Mouse (Mus musculus) hindbrain, postnatal 0 days (tissue): ENCODE results near the gene Ifnar1. TPM values are rescaled to one million over a fixed set of nuclear protein-coding genes. Genes with fewer than 3 reads are reported as not detected.
A peak's percentile ranks its signal among the peaks of the same experiment; 100 is the strongest.
"Not testable (repeated sequence)": the region's sequence is repeated elsewhere in the genome, so short reads cannot be mapped to it uniquely, and the experiment has no call there.

ENCODE experiments used
- ATAC-seq: fragments of 200-750 bp; cut with Nextera tagmentation; 2 replicates; pipeline ENCODE4 v1.8.0; 2017; ENCODE audit warnings: mild to moderate bottlenecking, moderate TSS enrichment, moderate library complexity
- DNase-seq: peaks from one replicate; pipeline ENCODE4 v3.0.0-alpha.2; 2015; ENCODE audit warnings: low spot score
- H3K27ac ChIP-seq: fragments of 300-500 bp; sonication (generic); 2 replicates; pipeline ENCODE4 v1.5.1; 2014; ENCODE audit warnings: mild to moderate bottlenecking
- H3K27me3 ChIP-seq: fragments of 300-500 bp; sonication (generic); 2 replicates; pipeline ENCODE4 v1.6.1; 2014; ENCODE audit warnings: low read length, mixed read lengths; ENCODE audit not compliant: insufficient read depth
- H3K36me3 ChIP-seq: fragments of 300-500 bp; sonication (generic); 2 replicates; pipeline ENCODE4 v1.6.1; 2014; ENCODE audit warnings: low read length, mixed read lengths; ENCODE audit not compliant: insufficient read depth
- H3K4me1 ChIP-seq: fragments of 300-500 bp; sonication (generic); 2 replicates; pipeline ENCODE4 v1.6.1; 2014; ENCODE audit warnings: antibody characterized with exemption, low read length, mixed read lengths; ENCODE audit not compliant: insufficient read depth
- H3K4me2 ChIP-seq: fragments of 300-500 bp; sonication (generic); 2 replicates; pipeline ENCODE4 v1.6.1; 2014; ENCODE audit warnings: low read depth, mild to moderate bottlenecking, low read length, moderate library complexity, mixed read lengths
- H3K4me3 ChIP-seq: fragments of 300-500 bp; sonication (generic); 2 replicates; pipeline ENCODE4 v1.5.1; 2014; ENCODE audit warnings: low read length
- H3K9ac ChIP-seq: fragments of 300-500 bp; sonication (generic); replicated peaks from 2 replicates; pipeline ENCODE4 v1.6.1; 2014; ENCODE audit warnings: mild to moderate bottlenecking, low read length, moderate library complexity, mixed read lengths
- H3K9me3 ChIP-seq: fragments of 300-500 bp; sonication (generic); 2 replicates; pipeline ENCODE4 v1.6.1; 2016; ENCODE audit warnings: low read length, mixed read lengths
- CTCF ChIP-seq: IDR thresholded peaks from 2 replicates; pipeline ENCODE4 v1.5.1; 2016; ENCODE audit warnings: antibody characterized with exemption, control low read depth, low read depth
- WGBS: fragments of 180-500 bp; shearing (Covaris S2); extraction: QIAGEN DNeasy Blood & Tissue Kit; methylation state at CpG from one replicate; pipeline ENCODE4 v1.1.7; 2014; 5-methylcytosine and 5-hydroxymethylcytosine counted together
- polyA plus RNA-seq: library from polyadenylated mRNA; unstranded; fragments of >200 nt; fragmentation: Nextera tagmentation; extraction: Ambion mirVana; gene quantifications from 2 replicates; pipeline ENCODE4 v1.2.1, GENCODE M21; 2015
- total RNA-seq: library from RNA; depleted of rRNA; stranded (reverse); fragments of >200 nt; gene quantifications from 2 replicates; pipeline ENCODE4 v1.2.3, GENCODE M21; 2014

Gene Ifnar1
- total and polyA plus RNA-seq, 2 experiments from 2014 or later: 34.1 to 53.1 TPM

DNA sequence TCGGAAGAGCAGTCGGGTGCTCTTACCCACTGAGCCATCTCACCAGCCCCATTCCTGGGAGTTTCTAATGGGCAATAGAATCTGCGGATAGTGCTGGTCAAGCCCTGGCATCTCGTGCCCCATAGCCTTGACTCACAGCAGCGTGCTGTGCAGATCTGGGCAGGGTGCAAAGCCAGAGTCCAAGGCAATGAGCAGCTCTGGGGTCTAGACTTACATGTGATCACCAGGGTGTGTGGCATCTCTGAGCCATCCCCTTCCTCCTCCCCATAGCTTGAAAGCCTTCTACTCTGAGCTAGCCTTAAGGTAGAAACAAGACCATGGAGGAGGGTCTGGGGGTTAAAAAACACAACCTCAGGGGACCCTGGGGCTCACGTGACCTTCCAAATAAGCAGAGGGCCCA, 41.2 kb downstream of the Ifnar1 start:
- H3K4me3 ChIP-seq: no peak overlapping the region
- H3K36me3 ChIP-seq: no peaks in the 10 kb centered on the region
- H3K9me3 ChIP-seq: no peaks in the 10 kb centered on the region
- 93% methylated on average over 6 of the region's 6 CpGs for WGBS
- H3K4me1 ChIP-seq: no peaks in the 10 kb centered on the region
- no peak overlapping the region for H3K9ac ChIP-seq
- DNase-seq (no peak), ATAC-seq (no peak)
- no peak for TF ChIP-seq CTCF
- H3K27ac ChIP-seq: no peak overlapping the region
- no peak overlapping the region for H3K4me2 ChIP-seq
- H3K27me3 ChIP-seq: no peaks in the 10 kb centered on the region

DNA sequence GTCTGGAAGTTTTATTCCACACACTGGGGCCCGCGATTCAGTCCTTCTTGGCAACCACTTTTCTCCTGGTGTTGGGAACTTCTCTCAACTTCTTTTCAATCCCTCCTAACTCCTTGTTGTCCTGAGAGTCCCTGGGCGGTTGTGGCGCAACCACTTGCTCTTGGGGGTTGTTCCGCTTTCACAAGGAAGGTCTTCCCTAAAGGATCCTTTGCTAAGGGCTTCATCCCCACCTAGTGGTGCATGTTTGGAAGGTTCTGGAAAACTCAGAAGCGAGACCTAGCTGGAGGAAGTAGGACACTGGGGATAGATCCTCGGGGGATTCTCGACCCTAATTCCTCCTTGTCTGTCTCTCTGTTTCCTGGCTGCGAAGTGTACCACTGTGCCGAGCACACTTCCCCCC, 42.0 kb downstream of the Ifnar1 start:
- TF ChIP-seq CTCF: peak; percentile 56
- H3K9ac ChIP-seq: no peak overlapping the region
- no peaks in the 10 kb centered on the region for H3K4me1 ChIP-seq
- H3K27ac ChIP-seq: no peak overlapping the region
- no peak overlapping the region for H3K4me3 ChIP-seq
- no peak overlapping the region for H3K4me2 ChIP-seq
- 75% methylated on average over 10 of the region's 10 CpGs for WGBS
- no peaks in the 10 kb centered on the region for H3K36me3 ChIP-seq
- DNase-seq (peak; percentile 45), ATAC-seq (no peak)
- H3K27me3 ChIP-seq: no peaks in the 10 kb centered on the region
- H3K9me3 ChIP-seq: no peaks in the 10 kb centered on the region

DNA sequence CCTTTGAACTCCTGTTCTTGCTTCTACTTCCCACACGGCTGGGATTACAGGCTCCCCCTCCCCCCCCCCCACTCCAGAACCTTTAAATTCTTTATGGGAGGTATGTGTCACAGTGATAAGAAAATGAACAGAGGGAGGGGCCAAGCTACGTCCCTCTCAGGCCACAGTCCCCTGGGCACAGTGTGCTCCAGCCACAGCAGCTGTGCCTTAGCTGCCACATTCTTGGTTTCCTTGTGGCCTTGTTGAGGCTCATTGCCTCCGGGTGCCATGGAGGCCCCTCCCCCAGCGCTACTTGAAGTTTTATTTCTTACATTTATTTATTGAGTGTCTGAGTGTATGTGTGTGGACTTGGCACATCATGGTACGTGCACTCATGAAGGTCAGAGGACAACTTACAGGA, 42.5 kb downstream of the Ifnar1 start:
- DNase-seq: no peak
- no peak for TF ChIP-seq CTCF
- no peaks in the 10 kb centered on the region for H3K36me3 ChIP-seq
- H3K27ac ChIP-seq: no peak overlapping the region
- WGBS: 71% methylated on average over 5 of the region's 5 CpGs
- H3K9me3 ChIP-seq: no peaks in the 10 kb centered on the region
- no peak overlapping the region for H3K4me2 ChIP-seq
- H3K4me3 ChIP-seq: no peak overlapping the region
- H3K4me1 ChIP-seq: no peaks in the 10 kb centered on the region
- H3K27me3 ChIP-seq: no peaks in the 10 kb centered on the region
- no peak for ATAC-seq
- no peak overlapping the region for H3K9ac ChIP-seq

DNA sequence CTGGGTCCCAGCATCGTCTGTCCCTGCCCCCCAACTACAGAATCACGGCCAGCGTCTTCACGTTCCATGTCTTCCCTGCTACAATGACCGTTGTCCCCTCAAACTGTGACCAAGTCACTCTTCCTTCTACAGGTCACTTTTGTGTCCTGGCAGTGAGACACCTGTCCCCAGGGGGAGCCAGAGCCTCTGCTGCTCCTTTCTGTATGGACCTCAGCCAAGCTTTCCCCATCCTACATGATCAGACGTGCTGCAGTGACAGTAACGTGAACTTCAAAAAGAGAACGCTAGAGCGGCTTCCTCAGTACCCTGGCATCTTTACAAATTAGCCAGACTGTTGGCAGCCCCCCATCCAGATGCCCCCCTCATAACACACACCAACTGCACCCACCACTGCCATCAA, 43.5 kb downstream of the Ifnar1 start:
- DNase-seq: no peak
- TF ChIP-seq CTCF: no peak

DNA sequence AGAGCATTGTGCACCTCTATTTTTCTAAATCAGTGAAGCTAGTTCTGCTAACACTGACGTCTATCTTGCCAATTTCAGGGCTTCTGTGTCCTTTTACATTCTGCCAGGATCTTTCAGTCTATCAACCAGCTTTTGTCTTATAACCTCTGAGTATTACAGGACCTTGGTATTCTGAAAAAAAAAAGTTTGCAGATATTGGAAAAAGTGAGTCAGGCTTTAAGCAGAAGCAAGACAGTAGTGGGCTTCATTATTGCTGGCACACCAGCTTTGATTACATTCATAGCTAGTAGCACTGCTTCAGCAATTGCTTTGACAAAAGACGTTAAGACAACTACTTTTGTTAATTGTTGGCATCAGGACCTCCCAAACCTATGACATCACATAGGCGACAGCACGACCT, 45.8 kb downstream of the Ifnar1 start:
- H3K36me3 ChIP-seq, ATAC-seq: not testable (repeated sequence)
- WGBS: 74% methylated on average over 4 of the region's 4 CpGs

More for the DNA sequence above, 43.5 kb downstream of the Ifnar1 start:
- H3K4me1 ChIP-seq: no peaks in the 10 kb centered on the region
- H3K9me3 ChIP-seq: no peaks in the 10 kb centered on the region
- no peak overlapping the region for H3K9ac ChIP-seq
- H3K27me3 ChIP-seq: no peaks in the 10 kb centered on the region
- H3K4me3 ChIP-seq: no peak overlapping the region
- no peak overlapping the region for H3K4me2 ChIP-seq
- 65% methylated on average over 9 of the region's 9 CpGs for WGBS
- H3K27ac ChIP-seq: no peak overlapping the region
- H3K36me3 ChIP-seq: no peaks in the 10 kb centered on the region
- no peak for ATAC-seq

DNA sequence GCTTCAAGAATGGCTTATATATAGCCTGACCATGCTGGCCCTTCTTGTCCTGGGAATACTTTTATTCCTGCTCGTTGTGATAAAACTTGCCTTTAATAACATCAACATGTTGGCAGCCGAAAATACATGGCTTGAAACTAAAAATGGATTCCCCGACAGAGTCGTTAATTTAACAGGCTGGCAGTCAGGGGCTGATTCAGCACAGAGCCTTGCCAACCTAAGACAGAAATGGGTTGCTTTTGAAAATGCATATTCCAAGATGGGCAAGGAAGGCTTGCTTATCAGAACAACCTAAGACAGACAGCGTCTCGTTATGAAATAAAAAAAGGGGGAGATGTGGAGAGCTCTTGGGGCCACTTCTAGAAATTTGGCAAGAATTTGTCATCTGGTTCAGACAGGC, 46.8 kb downstream of the Ifnar1 start:
- no peak overlapping the region for H3K4me2 ChIP-seq
- ATAC-seq (no peak), DNase-seq (no peak)
- no peaks in the 10 kb centered on the region for H3K4me1 ChIP-seq
- H3K4me3 ChIP-seq: no peak overlapping the region
- TF ChIP-seq CTCF: no peak
- no peaks in the 10 kb centered on the region for H3K36me3 ChIP-seq
- no peaks in the 10 kb centered on the region for H3K27me3 ChIP-seq
- H3K9ac ChIP-seq: no peak overlapping the region
- 68% methylated on average over 6 of the region's 6 CpGs for WGBS
- H3K9me3 ChIP-seq: no peaks in the 10 kb centered on the region
- H3K27ac ChIP-seq: no peak overlapping the region

More for the DNA sequence above, 45.8 kb downstream of the Ifnar1 start:
- not testable (repeated sequence) for H3K27ac ChIP-seq, H3K27me3 ChIP-seq, H3K9ac ChIP-seq, DNase-seq, H3K4me3 ChIP-seq, H3K4me2 ChIP-seq, H3K4me1 ChIP-seq, H3K9me3 ChIP-seq

DNA sequence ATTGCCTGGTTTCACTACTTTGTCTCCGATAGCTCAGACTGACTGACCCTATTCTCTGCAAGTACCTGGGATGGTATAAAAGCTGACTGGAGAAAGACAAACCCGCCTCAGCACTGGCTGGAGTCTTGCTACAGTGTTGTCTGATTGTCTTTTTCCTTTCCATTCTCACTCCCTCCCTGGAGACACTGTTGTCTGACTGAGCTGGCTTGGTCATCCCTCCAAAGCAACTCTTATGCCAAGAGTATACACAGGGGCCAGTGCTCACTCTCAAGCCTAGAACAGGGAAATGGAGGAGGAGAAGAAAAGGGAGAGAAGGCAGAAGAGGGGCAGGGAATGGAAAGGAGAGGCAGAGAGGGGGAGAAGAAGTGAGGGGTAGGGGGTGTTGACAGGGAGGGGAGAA, 47.4 kb downstream of the Ifnar1 start:
- 52% methylated on average over 2 of the region's 2 CpGs for WGBS
- DNase-seq (no peak), ATAC-seq (no peak)
- Histone ChIP-seq H3K36me3 (no peaks in the 10 kb centered on the region), H3K9ac (no peak overlapping the region), H3K4me3 (no peak overlapping the region), H3K9me3 (no peaks in the 10 kb centered on the region), H3K4me1 (no peaks in the 10 kb centered on the region), H3K27ac (no peak overlapping the region), H3K4me2 (no peak overlapping the region), H3K27me3 (no peaks in the 10 kb centered on the region)
- TF ChIP-seq CTCF: no peak
